Mouse (Mus musculus): Measurements from ENCODE around the gene Dusp22. TPM values are rescaled to one million over a fixed set of nuclear protein-coding genes. Genes with fewer than 3 reads are reported as not detected.

The Dusp22 gene
- total RNA-seq (2021) (10 to 100 TPM; 18.6 to 21.2 TPM), polyA plus RNA-seq (2012; rRNA removed) (14.7 and 24.0 TPM in 2 replicates)
- long read RNA-seq, transcript Dusp22-202 (7 exons, 3,015 nt) = major isoform, 15 of 25 reads
- long read RNA-seq, partial matches to known transcripts = 4 of 25 reads
- long read RNA-seq, other reads (novel, unspliced or antisense) = 3 of 25 reads

DNA sequence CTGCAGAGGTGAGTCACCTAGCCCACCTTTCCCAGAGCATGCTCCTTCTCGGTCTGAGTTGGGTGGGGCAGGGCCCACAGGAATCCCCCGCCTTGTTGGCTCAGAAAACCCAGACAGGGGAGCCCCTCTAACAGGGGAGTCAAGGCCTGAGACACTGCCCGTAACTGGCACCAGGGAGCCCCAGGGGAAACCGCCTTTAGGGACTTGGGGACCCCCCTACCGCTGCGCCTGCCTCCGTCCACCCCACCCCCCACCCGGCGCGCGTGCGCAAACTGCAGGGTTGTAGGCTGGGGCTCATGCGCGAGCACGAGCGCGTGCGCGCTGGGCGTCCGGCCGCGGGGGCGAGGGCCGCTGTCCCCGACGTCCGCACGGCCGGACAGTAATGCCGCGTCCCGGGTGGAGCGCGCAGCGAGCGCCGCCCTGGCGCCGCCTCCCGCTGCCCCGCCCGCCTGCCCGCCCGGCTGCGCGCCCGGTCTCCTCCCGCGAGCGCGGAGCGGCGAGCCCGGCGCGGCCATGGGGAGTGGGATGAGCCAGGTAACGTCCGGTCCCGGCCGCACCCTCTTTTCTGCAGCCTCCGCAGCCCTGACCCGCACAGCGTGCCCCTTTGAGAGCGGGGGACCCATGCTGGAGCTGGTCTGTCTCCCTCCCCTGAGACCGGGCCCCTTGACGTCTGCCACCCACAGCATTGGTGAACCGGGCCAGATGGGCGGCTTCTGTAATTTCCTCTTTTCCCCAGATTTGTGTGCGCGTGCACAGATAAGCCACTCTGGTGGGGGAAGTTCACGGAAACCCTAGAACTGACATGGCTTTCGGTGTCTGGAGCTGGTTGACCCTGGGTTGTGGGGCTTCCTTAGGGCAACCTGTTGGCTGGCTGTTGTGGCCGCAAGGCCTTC, at the start of gene Dusp22:
Gene Dusp22 (plus strand): TSS at position 387 of the 893 bp plus-strand sequence.
- H3K4me1 ChIP-seq (ENCODE audit: control insufficient read depth, insufficient read depth, low read length) = peaks cover 6% of the 10 kb centered on the region
- H3K27ac ChIP-seq = peak within 1 kb of the TSS; percentile 95
- H3K36me3 ChIP-seq (ENCODE audit: control insufficient read depth, insufficient read depth, low read length) = no peaks in the 10 kb centered on the region
- TF ChIP-seq EP300 (IDR thresholded peaks at IDR 0.05; ENCODE audit: insufficient read depth, low read depth, low read length) = 0 out of 2 replicates have a peak, but pooled peaks have one; percentile 32
- TF ChIP-seq CTCF (IDR thresholded peaks at IDR 0.05) = peak; percentile 11; the same call in 1 of the 2 replicates
- TF ChIP-seq POLR2A (IDR thresholded peaks at IDR 0.05; ENCODE audit: insufficient read depth, low read depth, low read length) = peak; percentile 52; the same call in 1 of the 2 replicates
- DNase-seq = peak; percentile 94 to 97
- peaks cover 2% of the 10 kb centered on the region; the same call in 1 of the 2 replicates for H3K79me2 ChIP-seq (replicated peaks; ENCODE audit: control insufficient read depth, insufficient read depth, low read length)
- intact Hi-C loops (cut with DNase I) = loop anchor here (5.0 kb wide), 3 partner anchors 67 to 322 kb away; partner anchors contain the start of gene Uqcrfs1
- H3K4me3 ChIP-seq = peak within 1 kb of the TSS; percentile 86
- WGBS = 1% methylated on average over 62 of the region's 74 CpGs
- no peaks in the 10 kb centered on the region for H3K27me3 ChIP-seq (ENCODE audit: control insufficient read depth, insufficient read depth, low read length)
- peak within 1 kb of the TSS; percentile 95 for H3K9ac ChIP-seq (ENCODE audit: low read depth, low read length)

DNA sequence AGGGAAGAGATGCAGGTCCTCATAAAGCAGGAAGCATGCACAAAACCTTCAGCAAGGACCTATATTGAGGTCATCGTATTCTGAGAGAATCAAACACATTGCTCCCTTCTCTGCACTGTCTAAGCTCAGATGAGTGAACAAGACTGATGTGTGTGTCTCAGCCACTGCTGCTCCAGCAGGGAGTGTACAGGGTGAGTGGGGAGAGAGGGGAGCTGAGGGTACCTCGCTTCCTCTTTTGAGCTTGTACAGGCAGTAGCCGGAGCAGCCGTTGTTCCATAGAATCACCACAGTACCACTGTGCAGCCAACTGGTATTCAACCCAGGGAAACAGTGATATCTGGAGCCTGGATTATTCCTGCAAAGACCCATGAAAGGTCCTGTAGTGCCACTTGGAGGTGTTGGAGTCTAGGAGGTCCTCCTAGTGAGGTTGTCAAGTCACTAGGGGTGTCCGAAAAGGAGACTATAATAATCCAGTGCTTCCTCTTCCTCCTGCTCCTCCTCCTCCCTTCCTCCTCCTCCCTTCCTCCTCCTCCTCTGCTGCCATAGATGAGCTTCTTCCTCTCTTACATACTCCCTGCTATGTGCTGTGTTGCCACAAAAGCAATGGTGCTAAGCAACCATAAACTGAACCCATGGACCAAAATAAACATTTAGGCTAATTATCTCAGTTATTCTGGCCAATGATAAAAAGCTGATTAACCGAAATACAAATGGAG, 47.6 kb upstream of the Dusp22 start:
- Histone ChIP-seq H3K27ac (no peak overlapping the region), H3K36me3 (ENCODE audit: control insufficient read depth, insufficient read depth, low read length) (no peaks in the 10 kb centered on the region), H3K4me1 (ENCODE audit: control insufficient read depth, insufficient read depth, low read length) (no peaks in the 10 kb centered on the region), H3K4me3 (no peak overlapping the region), H3K79me2 (replicated peaks; ENCODE audit: control insufficient read depth, insufficient read depth, low read length) (no peaks in the 10 kb centered on the region), H3K27me3 (ENCODE audit: control insufficient read depth, insufficient read depth, low read length) (no peaks in the 10 kb centered on the region), H3K9ac (ENCODE audit: low read depth, low read length) (no peak overlapping the region)
- intact Hi-C loops (cut with DNase I) = no loop called here
- WGBS = 72% methylated on average over 6 of the region's 6 CpGs
- TF ChIP-seq CTCF (IDR thresholded peaks at IDR 0.05) (no peak), EP300 (IDR thresholded peaks at IDR 0.05; ENCODE audit: insufficient read depth, low read depth, low read length) (no peak), POLR2A (IDR thresholded peaks at IDR 0.05; ENCODE audit: insufficient read depth, low read depth, low read length) (no peak)
- DNase-seq = no peak

DNA sequence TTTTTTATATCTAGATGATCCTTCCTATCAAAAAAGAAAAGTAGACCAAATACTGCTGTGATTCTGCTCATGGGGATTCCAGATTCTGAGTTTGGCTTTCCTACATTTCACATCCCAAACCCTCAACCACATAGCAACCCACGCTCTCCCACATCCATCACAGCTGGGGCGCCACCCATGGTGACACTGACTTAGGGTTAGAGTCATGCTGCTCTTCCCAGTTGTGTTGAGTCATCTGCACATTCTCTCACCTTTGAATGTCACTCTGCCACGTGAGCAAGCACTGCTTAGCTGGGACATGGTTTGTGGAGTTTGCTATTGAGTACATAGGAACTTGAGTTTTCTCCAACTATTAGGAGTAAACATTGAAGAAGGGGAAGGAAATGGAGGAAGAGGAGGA, 40.1 kb upstream of the Dusp22 start:
- H3K36me3 ChIP-seq (ENCODE audit: control insufficient read depth, insufficient read depth, low read length) = no peaks in the 10 kb centered on the region
- H3K9ac ChIP-seq (ENCODE audit: low read depth, low read length) = no peak overlapping the region
- TF ChIP-seq CTCF (IDR thresholded peaks at IDR 0.05) (no peak), POLR2A (IDR thresholded peaks at IDR 0.05; ENCODE audit: insufficient read depth, low read depth, low read length) (no peak), EP300 (IDR thresholded peaks at IDR 0.05; ENCODE audit: insufficient read depth, low read depth, low read length) (no peak)
- no peaks in the 10 kb centered on the region for H3K4me1 ChIP-seq (ENCODE audit: control insufficient read depth, insufficient read depth, low read length)
- no peak overlapping the region for H3K4me3 ChIP-seq
- H3K27ac ChIP-seq = no peak overlapping the region
- intact Hi-C loops (cut with DNase I) = no loop called here
- 0 out of 2 replicates have a peak, but pooled peaks cover 1% of the 10 kb centered on the region for H3K27me3 ChIP-seq (ENCODE audit: control insufficient read depth, insufficient read depth, low read length)
- DNase-seq = no peak
- H3K79me2 ChIP-seq (replicated peaks; ENCODE audit: control insufficient read depth, insufficient read depth, low read length) = no peaks in the 10 kb centered on the region
- WGBS = 52% methylated on average over 3 of the region's 3 CpGs

DNA sequence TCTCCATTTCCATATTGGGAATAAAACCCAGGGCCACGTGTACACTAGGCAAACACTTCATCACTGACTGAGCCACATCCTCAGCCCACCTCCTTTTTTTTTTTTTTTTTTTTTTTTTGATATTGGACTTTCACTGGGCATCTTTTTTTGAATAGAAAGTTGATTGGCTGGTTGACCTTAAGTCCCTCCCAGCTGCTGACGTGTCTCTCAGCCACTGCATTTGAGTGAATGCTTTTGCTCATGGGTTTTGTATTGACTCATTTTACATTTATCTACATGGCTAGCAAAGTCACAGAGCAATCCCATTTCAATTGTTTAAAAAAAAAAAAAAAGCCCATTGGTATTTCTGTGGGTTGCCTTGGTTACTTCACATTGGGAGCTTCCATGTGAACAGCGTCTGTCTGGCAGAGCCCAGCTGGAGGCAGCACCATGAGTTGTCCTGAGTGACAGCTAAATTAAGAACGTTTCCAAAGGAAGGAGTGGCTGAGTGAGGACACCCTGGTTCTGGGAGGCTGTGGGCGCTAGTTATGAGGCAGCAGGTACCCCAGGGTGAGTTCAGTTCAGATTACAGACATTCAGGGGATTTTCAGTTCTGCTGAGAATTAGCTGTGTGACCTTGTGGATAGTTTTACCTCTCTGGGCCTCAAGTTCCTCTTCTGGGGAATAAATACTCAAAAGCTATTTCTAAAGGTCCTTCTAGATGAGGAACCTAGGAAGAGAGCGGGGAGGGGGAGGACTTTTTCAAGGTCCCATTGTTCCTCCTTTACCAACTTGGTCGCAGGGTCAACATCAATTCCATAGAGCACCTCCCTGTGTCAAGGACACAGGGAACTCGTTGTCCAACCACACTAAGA, 31.4 kb upstream of the Dusp22 start:
- TF ChIP-seq CTCF (IDR thresholded peaks at IDR 0.05) (no peak), EP300 (IDR thresholded peaks at IDR 0.05; ENCODE audit: insufficient read depth, low read depth, low read length) (no peak), POLR2A (IDR thresholded peaks at IDR 0.05; ENCODE audit: insufficient read depth, low read depth, low read length) (no peak)
- intact Hi-C loops (cut with DNase I) = no loop called here
- Histone ChIP-seq H3K36me3 (ENCODE audit: control insufficient read depth, insufficient read depth, low read length) (no peaks in the 10 kb centered on the region), H3K4me3 (no peak overlapping the region), H3K27me3 (ENCODE audit: control insufficient read depth, insufficient read depth, low read length) (no peaks in the 10 kb centered on the region; the same call in 1 of the 2 replicates), H3K79me2 (replicated peaks; ENCODE audit: control insufficient read depth, insufficient read depth, low read length) (no peaks in the 10 kb centered on the region), H3K9ac (ENCODE audit: low read depth, low read length) (no peak overlapping the region), H3K27ac (no peak overlapping the region), H3K4me1 (ENCODE audit: control insufficient read depth, insufficient read depth, low read length) (no peaks in the 10 kb centered on the region)
- no peak for DNase-seq
- WGBS = 62% methylated on average over 8 of the region's 8 CpGs

DNA sequence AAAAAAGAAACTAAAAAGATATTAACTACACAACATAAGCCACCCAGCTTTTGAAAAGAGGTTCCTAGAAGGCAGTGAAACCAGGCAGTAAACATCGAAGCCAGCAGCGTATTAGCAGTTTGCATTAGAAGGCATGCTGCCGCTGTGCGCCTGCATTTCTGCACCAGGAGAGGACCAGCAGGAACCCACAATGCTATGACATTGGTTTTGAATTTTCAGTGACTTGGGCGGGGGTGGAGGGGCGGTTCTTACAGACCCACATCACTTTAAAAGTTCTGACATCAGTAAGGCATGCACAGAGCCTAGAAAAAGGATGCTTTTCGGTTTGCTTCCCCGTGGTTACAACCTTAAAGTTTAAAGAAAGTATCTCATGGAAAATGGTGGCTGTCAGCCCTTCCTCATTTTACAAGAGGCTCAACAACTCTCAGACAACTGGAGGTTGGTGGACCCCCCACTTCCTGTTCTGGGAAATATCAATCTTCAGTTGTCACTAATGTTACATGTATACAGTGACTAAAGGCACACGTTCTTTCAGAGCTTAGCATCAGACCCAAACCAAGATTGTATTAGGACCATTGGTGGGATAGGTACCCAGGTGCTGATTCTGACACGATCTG, 29.9 kb upstream of the Dusp22 start:
- Histone ChIP-seq H3K4me3 (no peak overlapping the region), H3K36me3 (ENCODE audit: control insufficient read depth, insufficient read depth, low read length) (no peaks in the 10 kb centered on the region), H3K27ac (no peak overlapping the region), H3K27me3 (ENCODE audit: control insufficient read depth, insufficient read depth, low read length) (no peaks in the 10 kb centered on the region; the same call in 1 of the 2 replicates), H3K9ac (ENCODE audit: low read depth, low read length) (no peak overlapping the region), H3K4me1 (ENCODE audit: control insufficient read depth, insufficient read depth, low read length) (no peaks in the 10 kb centered on the region), H3K79me2 (replicated peaks; ENCODE audit: control insufficient read depth, insufficient read depth, low read length) (no peaks in the 10 kb centered on the region)
- 68% methylated on average over 10 of the region's 10 CpGs for WGBS
- TF ChIP-seq EP300 (IDR thresholded peaks at IDR 0.05; ENCODE audit: insufficient read depth, low read depth, low read length) (no peak), POLR2A (IDR thresholded peaks at IDR 0.05; ENCODE audit: insufficient read depth, low read depth, low read length) (no peak), CTCF (IDR thresholded peaks at IDR 0.05) (no peak)
- DNase-seq = no peak
- intact Hi-C loops (cut with DNase I) = no loop called here
